Mouse (Mus musculus) hindbrain, postnatal 0 days (tissue): ENCODE data around the gene Serp1. TPM values are rescaled to one million over a fixed set of nuclear protein-coding genes. Genes with fewer than 3 reads are reported as not detected.

Source experiments
- ATAC-seq: fragments of 200-750 bp; cut with Nextera tagmentation; 2 replicates; pipeline ENCODE4 v1.8.0; 2017; ENCODE audit warnings: mild to moderate bottlenecking, moderate TSS enrichment, moderate library complexity
- DNase-seq: peaks from one replicate; pipeline ENCODE4 v3.0.0-alpha.2; 2015; ENCODE audit warnings: low spot score
- H3K27ac ChIP-seq: fragments of 300-500 bp; sonication (generic); 2 replicates; pipeline ENCODE4 v1.5.1; 2014; ENCODE audit warnings: mild to moderate bottlenecking
- H3K27me3 ChIP-seq: fragments of 300-500 bp; sonication (generic); 2 replicates; pipeline ENCODE4 v1.6.1; 2014; ENCODE audit warnings: low read length, mixed read lengths; ENCODE audit not compliant: insufficient read depth
- H3K36me3 ChIP-seq: fragments of 300-500 bp; sonication (generic); 2 replicates; pipeline ENCODE4 v1.6.1; 2014; ENCODE audit warnings: low read length, mixed read lengths; ENCODE audit not compliant: insufficient read depth
- H3K4me1 ChIP-seq: fragments of 300-500 bp; sonication (generic); 2 replicates; pipeline ENCODE4 v1.6.1; 2014; ENCODE audit warnings: antibody characterized with exemption, low read length, mixed read lengths; ENCODE audit not compliant: insufficient read depth
- H3K4me2 ChIP-seq: fragments of 300-500 bp; sonication (generic); 2 replicates; pipeline ENCODE4 v1.6.1; 2014; ENCODE audit warnings: low read depth, mild to moderate bottlenecking, low read length, moderate library complexity, mixed read lengths
- H3K4me3 ChIP-seq: fragments of 300-500 bp; sonication (generic); 2 replicates; pipeline ENCODE4 v1.5.1; 2014; ENCODE audit warnings: low read length
- H3K9ac ChIP-seq: fragments of 300-500 bp; sonication (generic); replicated peaks from 2 replicates; pipeline ENCODE4 v1.6.1; 2014; ENCODE audit warnings: mild to moderate bottlenecking, low read length, moderate library complexity, mixed read lengths
- H3K9me3 ChIP-seq: fragments of 300-500 bp; sonication (generic); 2 replicates; pipeline ENCODE4 v1.6.1; 2016; ENCODE audit warnings: low read length, mixed read lengths
- CTCF ChIP-seq: IDR thresholded peaks from 2 replicates; pipeline ENCODE4 v1.5.1; 2016; ENCODE audit warnings: antibody characterized with exemption, control low read depth, low read depth
- WGBS: fragments of 180-500 bp; shearing (Covaris S2); extraction: QIAGEN DNeasy Blood & Tissue Kit; methylation state at CpG from one replicate; pipeline ENCODE4 v1.1.7; 2014; 5-methylcytosine and 5-hydroxymethylcytosine counted together
- polyA plus RNA-seq: library from polyadenylated mRNA; unstranded; fragments of >200 nt; fragmentation: Nextera tagmentation; extraction: Ambion mirVana; gene quantifications from 2 replicates; pipeline ENCODE4 v1.2.1, GENCODE M21; 2015
- total RNA-seq: library from RNA; depleted of rRNA; stranded (reverse); fragments of >200 nt; gene quantifications from 2 replicates; pipeline ENCODE4 v1.2.3, GENCODE M21; 2014

The Serp1 gene
- total and polyA plus RNA-seq, 2 experiments from 2014 or later, result 49.9 to 63.2 TPM

DNA sequence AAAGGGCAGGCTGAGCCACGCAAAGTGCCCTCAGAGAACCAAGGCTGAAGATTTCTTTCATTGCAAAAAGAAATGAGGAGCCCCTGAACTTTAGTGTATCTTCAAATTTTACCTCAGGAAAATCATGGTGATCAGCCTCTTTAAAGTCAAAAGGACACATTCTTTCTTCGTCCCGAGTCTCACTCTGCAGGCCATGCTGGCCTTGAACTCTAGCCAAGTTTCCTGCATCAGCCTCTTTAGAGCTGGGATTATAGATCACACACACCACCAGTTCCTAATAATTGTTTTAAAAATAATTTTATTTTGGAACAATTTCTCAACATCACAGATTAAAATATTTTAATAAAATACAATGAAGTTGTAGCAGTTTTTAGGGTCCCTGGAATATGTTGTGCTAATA, 6.2 kb downstream of the Serp1 start:
- Histone ChIP-seq H3K4me1 (no peaks in the 10 kb centered on the region), H3K9ac (no peak overlapping the region), H3K4me2 (no peak overlapping the region), H3K27me3 (no peaks in the 10 kb centered on the region), H3K4me3 (no peak overlapping the region), H3K9me3 (no peaks in the 10 kb centered on the region), H3K27ac (no peak overlapping the region), H3K36me3 (0 out of 2 replicates have a peak, but pooled peaks cover 4% of the 10 kb centered on the region)
- WGBS, result 48% methylated on average over 3 of the region's 3 CpGs
- ATAC-seq, result no peak
- no peak for DNase-seq
- no peak for TF ChIP-seq CTCF

DNA sequence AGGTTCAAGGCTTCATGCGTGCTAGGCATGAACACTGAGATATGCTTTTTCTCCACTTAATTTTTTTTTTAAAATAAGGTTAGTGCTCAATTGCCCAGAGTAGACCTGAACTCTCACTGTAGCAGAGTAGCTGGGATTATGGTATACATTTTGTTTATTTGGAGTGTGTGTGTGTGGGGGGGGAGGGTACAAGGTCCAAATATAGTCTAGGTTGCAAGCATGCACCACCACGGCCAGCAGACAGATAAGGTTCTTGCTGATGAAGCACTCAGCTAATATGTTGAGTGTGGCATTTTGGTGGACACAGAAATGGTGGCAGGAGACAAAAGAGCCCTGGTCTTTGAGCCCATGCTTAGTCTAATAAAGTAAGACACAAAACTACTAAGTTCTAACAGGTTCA, 6.7 kb downstream of the Serp1 start:
- WGBS, result 95% methylated on average over 2 of the region's 2 CpGs

DNA sequence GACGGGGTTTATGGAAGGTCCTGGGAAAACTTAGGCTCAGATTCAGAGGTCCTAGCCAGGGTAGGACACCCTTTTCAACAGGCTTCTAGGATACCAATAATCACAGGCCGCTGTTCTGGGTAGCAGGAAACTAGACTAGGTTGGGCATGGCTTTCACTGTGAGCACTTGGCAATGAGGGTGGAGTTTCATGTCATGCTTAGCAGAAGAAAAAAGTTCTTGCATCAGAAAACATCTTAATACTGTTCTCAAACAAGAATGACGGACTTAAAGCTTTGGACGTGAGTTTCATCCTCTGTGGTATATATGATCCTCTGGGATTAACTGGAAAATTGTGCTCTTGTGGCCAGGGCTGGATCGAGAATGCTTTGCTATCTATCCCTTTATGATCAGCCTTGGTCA, 7.9 kb downstream of the Serp1 start:
- WGBS, result 84% methylated on average over 5 of the region's 5 CpGs
- Histone ChIP-seq H3K4me2 (no peak overlapping the region), H3K27me3 (no peaks in the 10 kb centered on the region), H3K4me1 (no peaks in the 10 kb centered on the region), H3K27ac (no peak overlapping the region), H3K9me3 (no peaks in the 10 kb centered on the region), H3K4me3 (no peak overlapping the region), H3K9ac (no peak overlapping the region), H3K36me3 (0 out of 2 replicates have a peak, but pooled peaks cover 1% of the 10 kb centered on the region)
- DNase-seq, result no peak
- ATAC-seq, result no peak
- no peak for TF ChIP-seq CTCF

More for the DNA sequence above, 6.7 kb downstream of the Serp1 start:
- no peak for ATAC-seq
- 0 out of 2 replicates have a peak, but pooled peaks cover 4% of the 10 kb centered on the region for H3K36me3 ChIP-seq
- TF ChIP-seq CTCF, result no peak
- no peaks in the 10 kb centered on the region for H3K9me3 ChIP-seq
- H3K9ac ChIP-seq, result no peak overlapping the region
- no peaks in the 10 kb centered on the region for H3K27me3 ChIP-seq
- H3K27ac ChIP-seq, result no peak overlapping the region
- H3K4me1 ChIP-seq, result no peaks in the 10 kb centered on the region
- H3K4me2 ChIP-seq, result no peak overlapping the region
- no peak overlapping the region for H3K4me3 ChIP-seq
- DNase-seq, result no peak

- no peak overlapping the region for H3K9ac ChIP-seq
- 72% methylated on average over 5 of the region's 5 CpGs for WGBS
- no peak overlapping the region for H3K27ac ChIP-seq
- DNase-seq, result no peak
- H3K4me2 ChIP-seq, result no peak overlapping the region
- no peaks in the 10 kb centered on the region for H3K36me3 ChIP-seq
- H3K4me1 ChIP-seq, result no peaks in the 10 kb centered on the region
- H3K9me3 ChIP-seq, result no peaks in the 10 kb centered on the region
- ATAC-seq, result no peak
- no peaks in the 10 kb centered on the region for H3K27me3 ChIP-seq
- TF ChIP-seq CTCF, result no peak
- no peak overlapping the region for H3K4me3 ChIP-seq
Observed at GRCm38 (mm10) chr3:58517258-58517657, 8.4 kb downstream of the Serp1 start.

DNA sequence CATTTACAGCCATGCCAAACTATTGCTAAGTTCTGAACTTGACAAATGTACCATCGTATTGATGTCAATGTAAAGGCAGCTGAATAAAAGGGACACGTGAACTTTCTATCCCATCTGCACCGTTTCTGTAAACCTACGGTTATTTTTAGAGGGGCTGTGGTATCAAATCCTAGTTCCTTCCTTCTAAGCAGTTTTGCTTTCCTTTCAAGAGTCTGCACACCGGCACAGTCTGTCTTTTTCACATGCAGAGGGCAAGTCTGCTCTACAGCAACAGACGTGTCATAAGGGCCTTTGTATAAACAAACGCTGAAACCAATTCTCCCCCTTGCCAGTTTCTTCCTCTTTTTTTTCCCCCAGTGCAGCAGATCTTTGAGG, 9.1 kb downstream of the Serp1 start:
- no peaks in the 10 kb centered on the region for H3K36me3 ChIP-seq
- DNase-seq, result no peak
- H3K4me1 ChIP-seq, result no peaks in the 10 kb centered on the region
- no peaks in the 10 kb centered on the region for H3K27me3 ChIP-seq
- no peak for ATAC-seq
- no peak for TF ChIP-seq CTCF
- 78% methylated on average over 7 of the region's 7 CpGs for WGBS
- H3K4me3 ChIP-seq, result no peak overlapping the region
- no peak overlapping the region for H3K9ac ChIP-seq
- H3K27ac ChIP-seq, result no peak overlapping the region
- H3K9me3 ChIP-seq, result no peaks in the 10 kb centered on the region
- H3K4me2 ChIP-seq, result no peak overlapping the region

- H3K9ac ChIP-seq, result no peak overlapping the region
- no peak overlapping the region for H3K27ac ChIP-seq
- H3K27me3 ChIP-seq, result no peaks in the 10 kb centered on the region
- no peak for ATAC-seq
- whole genome bisulfite sequencing, result 84% methylated on average over 1 of the region's 1 CpGs
- no peak overlapping the region for H3K4me3 ChIP-seq
- no peak overlapping the region for H3K4me2 ChIP-seq
- no peaks in the 10 kb centered on the region for H3K36me3 ChIP-seq
- H3K9me3 ChIP-seq, result no peaks in the 10 kb centered on the region
- no peak for TF ChIP-seq CTCF
- no peaks in the 10 kb centered on the region for H3K4me1 ChIP-seq
- no peak for DNase-seq
Observed at GRCm38 (mm10) chr3:58515947-58516601, 9.6 kb downstream of the Serp1 start.

DNA sequence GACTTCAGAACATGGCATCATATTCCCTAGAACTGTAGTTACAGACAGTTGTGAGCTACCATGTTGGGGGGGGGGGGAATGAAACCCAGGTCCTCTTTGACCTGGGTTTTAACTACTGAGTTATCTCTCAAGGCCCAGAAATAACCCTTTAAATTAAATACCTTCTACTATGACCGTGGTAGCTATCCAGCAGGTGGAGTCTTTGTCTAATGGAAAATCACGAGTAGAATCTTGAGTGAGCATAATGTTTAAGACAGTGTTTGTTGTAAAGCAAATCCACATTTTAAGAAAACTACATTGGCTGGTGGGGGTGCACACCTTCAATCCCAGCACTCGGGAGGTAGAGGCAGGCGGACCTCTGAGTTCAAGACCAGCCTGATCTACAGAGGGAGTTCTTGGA, 12.2 kb downstream of the Serp1 start:
- H3K9ac ChIP-seq, result no peak overlapping the region
- no peaks in the 10 kb centered on the region for H3K36me3 ChIP-seq
- TF ChIP-seq CTCF, result no peak
- no peak overlapping the region for H3K4me2 ChIP-seq
- no peaks in the 10 kb centered on the region for H3K9me3 ChIP-seq
- H3K27me3 ChIP-seq, result no peaks in the 10 kb centered on the region
- H3K4me3 ChIP-seq, result no peak overlapping the region
- no peaks in the 10 kb centered on the region for H3K4me1 ChIP-seq
- ATAC-seq (no peak), DNase-seq (no peak)
- H3K27ac ChIP-seq, result no peak overlapping the region
- 87% methylated on average over 4 of the region's 4 CpGs for WGBS
